Mouse (Mus musculus) embryo, embryonic 10.5 days (tissue): ENCODE data around the gene Exoc7.
"Not testable (repeated sequence)": the region's sequence is repeated elsewhere in the genome, so short reads cannot be mapped to it uniquely, and the experiment has no call there.

Experiments used
- DNase-seq: peaks from one replicate; pipeline ENCODE4 v3.0.0-alpha.2; 2015; ENCODE audit warnings: low spot score

Gene Exoc7

DNA sequence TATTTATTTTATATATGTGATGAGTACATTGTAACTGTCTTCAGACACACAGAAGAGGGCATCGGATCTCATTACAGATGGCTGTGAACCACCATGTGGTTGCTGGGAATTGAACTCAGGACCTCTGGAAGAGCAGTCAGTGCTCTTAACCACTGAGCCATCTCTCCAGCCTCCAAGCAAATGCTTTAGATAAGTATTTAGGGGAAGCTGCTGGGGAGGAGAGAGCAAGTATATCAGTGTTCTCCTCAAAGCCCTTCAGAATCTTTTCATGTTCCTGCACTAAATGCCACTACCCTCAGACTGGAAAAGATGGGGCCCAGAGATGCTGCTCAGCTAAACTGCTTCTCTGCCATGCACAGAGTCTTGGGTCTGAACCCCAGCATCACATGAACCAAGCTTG, 29.8 kb downstream of the Exoc7 start:
- not testable (repeated sequence) for DNase-seq

DNA sequence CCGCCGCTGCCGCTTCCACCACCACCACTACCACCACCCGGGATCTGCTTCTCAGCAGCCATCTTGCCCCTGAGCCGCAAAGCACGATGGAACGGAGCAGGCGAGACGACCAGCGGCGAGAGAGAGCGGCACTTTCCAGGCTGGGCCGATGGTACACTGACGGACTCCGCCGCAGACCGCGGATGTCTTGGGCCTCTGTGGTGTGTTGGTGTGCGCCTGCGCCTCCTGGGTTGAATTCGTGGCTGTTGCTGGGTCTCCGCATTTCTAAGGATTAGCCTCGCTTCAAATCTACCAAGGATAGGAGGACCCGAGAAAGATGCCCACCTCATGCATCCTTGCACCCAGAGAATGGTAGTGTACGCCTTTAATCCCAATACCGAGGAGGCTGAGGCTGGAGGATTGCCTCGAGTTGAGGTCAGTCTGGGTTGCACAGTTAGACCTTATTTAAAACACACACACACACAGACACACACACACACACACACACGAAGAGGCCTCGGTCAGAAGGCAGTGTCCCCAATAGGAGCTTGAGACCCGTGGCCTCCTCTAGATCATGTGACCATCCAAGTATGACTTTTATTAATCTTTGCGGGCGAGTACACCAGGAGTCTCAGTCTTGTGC, 32.9 kb downstream of the Exoc7 start, which contains the start of gene Srp68:
TSS of gene Srp68 (minus strand) at position 173 of the 622 bp plus-strand sequence.
- DNase-seq: peak; percentile 97

DNA sequence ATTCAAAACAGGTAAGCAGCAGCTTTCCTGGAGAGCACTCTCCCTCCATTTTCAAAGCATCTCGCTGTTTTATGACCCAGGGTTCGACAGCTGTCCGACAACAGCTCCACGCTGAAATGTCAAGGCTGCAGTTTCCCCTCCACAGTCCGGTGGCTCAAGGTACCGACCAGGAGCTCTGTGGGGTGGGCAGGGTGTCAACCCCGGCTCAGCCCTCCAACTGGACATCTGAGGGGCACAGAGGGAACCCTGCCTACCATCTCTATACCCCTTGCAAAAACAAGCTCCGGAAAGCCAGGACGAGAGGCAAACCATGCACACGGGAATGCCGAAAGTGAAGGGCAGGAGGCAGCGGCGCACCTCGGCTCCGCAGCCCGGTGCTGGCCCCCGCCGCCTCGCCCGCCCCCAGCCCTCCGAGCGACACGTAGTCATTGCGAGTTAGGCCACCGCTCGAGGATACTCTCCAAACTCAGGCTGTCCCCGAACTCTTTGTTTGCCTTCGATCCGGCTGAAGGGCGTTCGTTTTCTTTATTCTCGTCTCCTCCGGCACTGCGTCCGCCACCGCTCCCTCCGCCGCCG, 33.5 kb downstream of the Exoc7 start:
- peak; percentile 10 for DNase-seq

DNA sequence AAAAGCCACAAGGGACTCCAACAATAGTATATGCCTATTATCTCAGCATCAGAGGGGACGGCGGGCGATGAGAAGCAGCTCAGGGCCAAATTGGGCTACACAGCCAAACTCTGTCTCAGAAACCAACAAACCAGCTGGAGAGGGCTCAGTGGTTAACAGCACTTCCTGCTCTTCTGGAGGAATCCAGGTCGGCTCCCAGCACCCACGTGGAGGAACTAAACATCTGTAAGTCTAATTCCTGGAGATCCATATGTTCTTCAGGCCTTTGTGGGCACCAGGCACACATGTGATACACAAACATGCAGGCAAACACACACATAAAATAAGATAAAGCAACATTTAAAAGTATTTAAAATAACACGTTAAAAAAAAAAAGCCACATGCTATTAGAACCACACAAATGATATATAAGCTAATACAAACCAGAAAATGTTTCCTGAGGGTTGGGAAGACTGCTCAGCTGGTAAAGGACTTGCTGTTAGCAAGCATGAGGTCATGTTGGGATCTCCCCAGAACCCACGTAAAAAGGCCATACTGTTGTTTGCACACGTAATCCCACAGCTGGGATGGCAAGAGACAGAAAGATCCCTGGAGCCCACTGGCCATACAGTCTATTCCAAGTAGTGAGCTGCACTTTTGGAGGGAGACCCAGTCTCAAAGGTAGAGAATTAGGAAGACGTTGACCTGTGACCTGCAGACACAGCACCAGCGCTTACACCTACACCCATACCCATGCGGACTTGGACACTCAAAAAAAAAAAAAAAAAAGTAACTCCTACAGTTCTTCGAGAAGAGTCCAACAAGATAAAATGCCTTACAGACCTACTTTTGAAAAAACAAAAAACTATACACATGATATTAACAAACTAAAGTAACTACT, 34.2 kb downstream of the Exoc7 start:
- DNase-seq: no peak

DNA sequence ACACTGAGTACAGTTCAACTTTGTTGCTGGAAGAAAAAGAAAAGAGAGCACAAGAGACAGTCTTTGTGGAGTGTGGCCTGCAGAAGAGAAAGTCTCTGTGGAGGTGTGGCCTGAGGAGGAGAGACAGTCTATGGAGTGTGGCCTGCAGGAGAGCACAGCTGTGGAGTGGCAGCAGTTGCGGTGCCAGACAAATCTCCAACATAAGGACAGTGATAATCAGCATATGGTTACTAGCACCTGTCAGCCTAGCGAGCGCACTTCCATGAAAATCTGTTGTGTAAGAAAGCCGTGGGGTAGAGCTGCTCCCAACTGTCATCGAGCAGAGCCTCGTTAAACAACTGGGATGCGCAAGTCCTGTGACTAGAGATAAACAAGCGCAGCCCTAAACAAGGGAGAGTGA, 37.5 kb downstream of the Exoc7 start:
- no peak for DNase-seq

DNA sequence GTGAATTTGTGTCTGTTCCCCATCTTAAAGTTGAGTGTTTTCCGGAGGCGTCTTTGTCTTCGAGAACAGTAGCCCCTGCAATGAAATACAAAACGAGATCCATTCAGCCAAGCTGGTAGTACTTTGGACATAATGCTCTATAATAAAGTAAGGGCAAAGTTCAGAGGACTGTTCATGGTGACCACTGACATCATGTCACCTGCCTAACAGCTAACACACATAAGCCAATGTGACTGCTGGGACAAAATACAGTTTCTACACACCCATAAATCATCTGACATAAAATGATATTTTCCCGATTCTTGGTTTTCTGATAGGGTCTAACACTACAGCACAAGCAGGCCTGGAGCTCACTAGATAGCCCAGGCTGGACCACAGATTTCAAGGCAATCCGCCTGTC, 38.7 kb downstream of the Exoc7 start:
- no peak for DNase-seq

DNA sequence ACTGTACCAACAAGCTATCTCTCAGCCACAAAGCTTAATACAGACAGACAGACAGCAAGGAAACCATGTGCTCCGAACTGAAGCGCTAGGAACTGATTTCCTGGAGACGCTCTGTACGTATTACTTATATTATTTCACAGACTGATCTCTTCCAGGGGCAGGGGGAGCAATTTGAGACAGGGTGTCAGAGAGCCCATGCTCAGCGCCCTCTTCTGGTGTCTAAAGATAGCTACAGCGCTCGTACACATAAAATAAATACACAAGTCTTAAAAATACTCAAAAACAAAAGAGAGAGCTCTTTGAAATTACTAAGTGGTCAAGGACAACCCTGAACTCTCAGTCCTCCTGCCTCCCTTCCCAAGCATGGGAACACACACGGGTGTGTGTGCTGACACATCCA, 39.4 kb downstream of the Exoc7 start:
- DNase-seq: peak; percentile 33

DNA sequence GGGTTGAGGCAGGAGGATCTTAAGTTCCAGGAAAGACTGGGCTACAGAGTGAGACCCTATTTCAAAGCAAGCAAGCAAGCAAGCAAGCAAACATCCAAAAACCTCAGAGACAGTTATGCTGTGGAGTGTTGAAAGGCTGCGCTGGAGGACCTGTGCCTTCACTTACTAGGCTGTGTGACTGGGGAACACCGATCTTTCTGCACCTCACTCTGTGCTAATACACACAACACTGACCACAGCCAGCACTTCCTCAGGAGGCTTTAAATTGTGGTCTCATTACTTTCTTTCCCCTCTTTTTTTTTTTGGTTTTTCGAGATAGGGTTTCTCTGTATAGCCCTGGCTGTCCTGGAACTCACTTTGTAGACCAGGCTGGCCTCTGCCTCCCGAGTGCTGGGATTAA, 41.2 kb downstream of the Exoc7 start:
- DNase-seq: no peak

DNA sequence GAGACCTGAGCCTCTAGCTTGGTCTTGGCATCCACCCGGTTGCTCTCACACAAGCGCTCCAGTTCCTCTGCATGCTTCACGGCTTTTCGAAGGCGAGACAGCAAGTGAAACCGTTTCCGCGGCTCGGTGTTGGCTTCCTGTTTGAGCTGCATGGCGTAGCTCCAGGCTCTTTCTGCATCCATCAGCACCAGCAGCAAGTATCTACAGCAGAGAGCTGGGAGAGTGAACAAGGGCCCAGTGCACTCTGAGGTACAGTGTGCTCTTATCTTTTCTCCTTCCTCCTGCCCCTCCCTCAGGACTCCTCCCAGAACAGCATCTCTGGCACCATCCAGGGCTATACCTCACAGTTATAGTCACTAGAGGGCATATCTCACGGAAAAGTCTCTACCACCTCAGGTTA, 41.7 kb downstream of the Exoc7 start:
- DNase-seq: no peak

DNA sequence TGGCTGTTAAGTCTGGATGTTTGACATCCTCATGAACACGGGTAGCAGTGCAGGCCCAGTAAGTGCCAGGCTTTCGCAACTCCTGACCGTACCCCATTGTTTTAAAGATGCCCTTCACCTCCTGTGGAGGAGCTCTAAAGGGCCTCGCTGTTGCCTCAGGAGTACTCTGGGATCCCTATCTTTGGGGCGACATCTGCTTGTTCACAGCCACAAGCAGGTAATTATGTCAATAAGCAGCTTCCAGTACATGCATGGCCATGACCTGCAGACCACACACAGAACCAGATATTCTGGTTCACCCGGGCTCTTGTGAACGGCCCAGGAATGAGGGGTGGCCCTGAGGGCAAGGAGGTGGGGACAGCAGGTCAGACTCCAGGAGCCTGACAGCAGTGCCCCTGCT, 46.8 kb downstream of the Exoc7 start:
- DNase-seq: no peak

DNA sequence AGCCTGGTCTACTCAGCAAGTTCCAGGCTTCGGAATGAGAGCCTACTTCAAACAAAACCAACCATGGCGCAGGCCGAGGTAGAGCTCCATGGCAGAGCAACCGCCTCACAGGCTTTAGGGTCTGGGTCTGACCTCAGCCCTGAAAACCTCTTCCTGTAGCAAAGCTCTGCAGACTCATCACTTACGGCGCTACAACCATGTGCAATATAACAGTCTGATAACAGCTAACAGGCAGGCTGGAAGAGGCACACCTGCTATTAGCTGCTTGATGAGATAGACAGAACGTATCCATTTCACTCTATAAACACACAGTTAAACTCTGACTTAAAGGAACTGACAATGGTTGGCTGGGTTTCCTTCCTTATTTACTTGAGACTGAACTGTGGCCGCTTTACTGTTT, 47.6 kb downstream of the Exoc7 start:
- no peak for DNase-seq

DNA sequence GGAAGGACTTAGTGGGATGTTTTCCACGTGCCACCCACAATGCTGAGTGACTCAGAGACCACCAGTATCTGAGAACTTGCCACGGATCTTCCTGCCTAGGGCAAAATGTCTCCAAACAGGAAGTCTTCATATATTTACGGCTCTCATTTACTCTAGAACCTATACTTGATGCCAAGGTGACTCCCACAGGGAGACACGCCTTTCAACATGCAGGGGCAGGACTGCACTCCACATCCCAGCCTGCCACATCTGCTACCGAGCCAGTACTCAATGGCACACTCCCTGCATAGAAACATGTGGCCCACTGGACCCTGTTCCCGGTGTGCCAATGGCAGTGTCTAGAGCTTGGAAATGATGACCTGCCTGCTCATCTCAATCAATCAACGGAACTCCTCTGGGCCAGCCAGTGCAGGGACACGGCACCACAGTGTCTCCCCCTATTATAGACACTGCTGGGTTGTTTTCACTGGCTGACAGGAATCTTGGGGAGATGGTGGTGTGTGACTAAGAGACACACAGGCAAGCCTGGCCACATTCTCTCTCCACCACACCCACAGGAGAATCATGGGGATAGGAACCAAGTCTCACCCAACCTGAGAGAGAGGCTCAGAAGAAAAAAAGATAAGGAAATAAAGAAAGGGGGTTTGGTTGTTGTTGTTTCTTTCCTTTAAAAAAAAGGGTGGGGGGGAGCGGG, 50.9 kb downstream of the Exoc7 start:
- DNase-seq: no peak

DNA sequence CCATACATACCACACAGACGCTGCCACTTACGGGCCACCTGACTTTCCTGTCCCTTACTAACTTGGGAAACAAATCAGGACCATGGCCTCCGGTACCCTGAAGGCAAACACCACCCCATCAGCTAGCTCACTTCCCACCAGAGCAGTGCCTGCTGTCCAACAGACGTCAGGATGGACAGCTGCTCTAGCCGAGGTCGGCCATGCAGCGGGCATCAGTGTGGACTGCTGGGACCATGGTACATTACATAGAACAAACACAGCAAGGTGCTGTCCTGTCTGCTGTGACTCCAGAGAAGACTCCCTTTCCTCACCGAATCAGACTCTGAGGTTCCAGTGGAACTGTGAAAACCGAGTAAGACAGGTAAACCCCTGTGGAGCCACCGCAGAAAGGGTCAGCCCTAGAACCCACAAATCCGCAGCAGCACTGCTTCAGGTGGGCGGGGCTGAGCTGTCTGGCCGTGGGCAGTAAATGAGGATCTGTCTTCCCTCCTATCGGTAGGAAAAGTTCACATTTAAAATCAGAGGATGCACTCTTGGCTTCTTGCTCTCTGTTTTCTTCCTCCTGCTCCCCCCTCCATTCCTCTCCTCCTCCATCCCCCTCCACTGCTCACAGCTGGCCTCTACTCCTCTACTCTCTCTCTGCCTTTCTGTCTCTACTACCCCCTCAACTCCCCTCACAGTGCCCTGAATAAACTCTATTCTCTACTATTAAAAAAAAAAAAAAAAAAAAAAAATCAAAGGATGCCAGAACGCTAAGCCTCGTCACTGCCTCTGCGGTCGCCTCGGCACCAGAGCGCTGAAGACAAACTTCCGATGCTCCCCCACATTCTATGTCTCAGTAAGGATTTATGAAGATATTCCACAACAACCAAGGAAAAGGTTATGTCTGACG, 51.7 kb downstream of the Exoc7 start:
- no peak for DNase-seq

DNA sequence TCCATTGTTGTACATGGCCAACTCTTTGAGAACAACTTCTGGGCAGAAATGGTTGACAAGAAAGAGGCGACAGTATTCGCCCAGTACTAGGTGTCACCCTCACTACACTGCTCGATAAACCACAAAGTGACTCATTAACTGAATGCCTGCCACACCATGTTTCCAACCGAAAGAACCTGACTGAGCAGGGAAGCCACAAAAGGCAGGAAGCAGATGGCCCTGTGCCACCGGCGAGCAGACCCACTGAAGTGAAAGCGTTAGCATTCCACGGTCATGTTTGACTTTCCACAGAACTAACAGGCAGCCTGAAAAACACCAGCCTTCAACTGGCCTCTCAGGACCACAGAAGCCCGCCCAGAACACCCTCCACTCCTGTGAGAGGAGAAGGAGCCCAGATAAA, 52.4 kb downstream of the Exoc7 start:
- DNase-seq: no peak

DNA sequence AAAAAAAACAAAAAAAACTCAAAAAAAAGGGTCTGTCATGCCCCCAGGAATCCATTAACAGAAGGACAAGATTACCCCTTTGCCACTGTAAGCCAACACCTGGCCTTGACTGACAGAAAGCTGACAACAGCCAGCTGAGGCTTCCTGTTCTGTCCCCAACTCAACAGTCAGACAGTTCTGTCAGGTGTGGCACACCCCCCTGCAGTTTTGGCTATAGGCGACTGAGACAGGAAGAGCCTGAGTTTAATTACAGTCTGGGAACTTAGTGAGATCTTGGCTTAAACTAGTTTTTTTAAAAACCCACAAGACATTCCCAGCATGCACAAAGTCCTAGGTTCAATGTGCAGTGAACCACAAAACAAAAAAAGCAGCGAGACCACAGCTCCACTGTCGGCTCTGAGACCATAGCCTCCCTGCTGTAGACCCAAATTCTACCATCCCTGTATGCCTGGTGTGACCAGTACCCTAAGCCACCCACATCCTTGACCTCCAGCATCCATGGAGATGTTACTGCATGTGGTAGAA, 53.9 kb downstream of the Exoc7 start:
- DNase-seq: no peak

DNA sequence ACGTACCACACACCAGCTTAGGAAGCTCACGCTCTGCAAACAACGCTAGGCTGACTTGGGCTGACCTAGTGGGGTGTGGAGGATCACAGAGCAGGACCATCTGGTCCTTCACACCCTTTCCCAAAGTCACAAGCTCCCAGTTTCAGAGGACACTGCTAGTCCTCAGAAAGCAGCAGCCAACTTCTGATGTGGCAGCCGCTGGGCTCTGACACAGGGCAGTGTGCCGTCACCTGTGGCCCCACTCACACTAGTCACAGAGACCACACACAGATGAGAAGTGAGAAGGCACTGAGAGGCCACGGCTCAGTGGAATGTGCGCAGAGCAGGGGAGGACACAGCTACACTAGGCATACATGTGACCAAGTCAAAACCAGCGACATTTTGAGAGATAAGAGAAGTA, 56.1 kb downstream of the Exoc7 start:
- no peak for DNase-seq

DNA sequence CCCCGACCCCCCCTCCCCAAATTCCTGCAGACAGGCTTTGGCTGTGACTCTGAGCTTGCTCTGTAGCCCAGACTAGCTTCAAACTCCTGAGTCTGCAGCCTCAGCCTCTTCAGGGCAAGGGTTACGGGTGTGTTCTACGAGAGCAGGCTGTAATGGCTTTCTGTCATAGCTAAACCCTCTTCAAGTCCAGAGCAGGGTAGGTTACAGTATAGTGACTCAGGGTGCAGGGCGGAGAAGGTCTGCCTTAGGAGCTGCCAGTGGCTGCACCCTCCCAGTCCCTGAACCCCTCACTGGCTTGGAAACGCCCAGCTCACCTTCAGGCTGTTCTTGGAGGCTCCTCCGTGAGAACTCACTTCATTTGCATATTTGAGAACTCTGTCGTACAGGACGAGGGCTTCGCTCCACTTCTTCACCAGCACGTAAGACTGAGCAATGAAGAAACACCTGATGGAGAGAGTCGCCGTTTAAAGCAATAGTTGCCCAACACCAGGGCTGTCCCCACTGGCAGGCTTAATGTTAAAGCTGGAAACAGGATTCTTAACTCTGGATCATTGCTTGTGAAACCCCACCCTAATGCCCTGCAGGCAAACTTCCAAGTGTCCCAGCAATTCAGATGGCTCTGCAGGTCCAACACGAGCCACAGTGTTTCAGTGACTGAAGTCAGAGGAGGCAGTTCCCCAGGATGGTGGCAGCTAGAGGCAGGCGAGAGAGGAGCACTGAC, 59.4 kb downstream of the Exoc7 start:
- no peak for DNase-seq

DNA sequence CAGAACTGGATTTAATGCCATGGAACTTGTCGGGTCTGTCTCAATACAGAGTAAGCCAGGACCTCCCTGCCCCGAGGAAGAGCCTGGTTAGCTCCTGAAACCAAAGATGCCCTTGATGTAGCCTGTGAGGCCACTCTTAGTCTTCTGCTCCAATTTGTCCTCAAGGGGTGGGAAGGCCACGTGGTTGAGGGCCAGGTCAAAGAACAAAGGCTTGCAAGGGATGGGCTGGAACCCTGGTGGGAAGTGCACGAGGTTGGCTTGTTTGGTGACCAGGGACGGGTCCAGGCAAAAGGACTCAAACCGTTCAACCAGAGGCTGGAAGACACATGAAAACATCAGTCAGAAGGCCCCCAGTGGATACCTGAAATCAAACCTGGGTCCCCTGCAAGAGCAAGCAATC, 61.4 kb downstream of the Exoc7 start:
- no peak for DNase-seq

DNA sequence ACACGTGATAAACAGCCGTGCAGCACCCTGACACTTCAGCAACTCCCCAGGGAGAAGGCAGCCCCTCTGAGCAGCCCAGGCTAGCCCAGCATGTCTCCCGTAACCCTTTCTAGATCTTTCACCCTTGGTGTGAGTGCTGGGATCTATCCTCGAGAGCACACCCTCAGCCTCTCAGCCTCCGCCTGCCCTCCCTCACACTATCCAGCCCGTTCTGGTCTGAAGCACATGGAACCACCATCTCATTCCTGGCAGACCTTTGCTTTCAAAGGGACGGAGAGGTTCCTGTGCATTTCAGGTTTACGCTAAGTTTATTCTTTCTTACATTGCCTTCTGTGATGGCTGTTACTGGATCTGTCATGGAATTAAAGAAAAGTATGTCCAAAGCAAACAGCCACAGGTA, 62.5 kb downstream of the Exoc7 start:
- DNase-seq: no peak

DNA sequence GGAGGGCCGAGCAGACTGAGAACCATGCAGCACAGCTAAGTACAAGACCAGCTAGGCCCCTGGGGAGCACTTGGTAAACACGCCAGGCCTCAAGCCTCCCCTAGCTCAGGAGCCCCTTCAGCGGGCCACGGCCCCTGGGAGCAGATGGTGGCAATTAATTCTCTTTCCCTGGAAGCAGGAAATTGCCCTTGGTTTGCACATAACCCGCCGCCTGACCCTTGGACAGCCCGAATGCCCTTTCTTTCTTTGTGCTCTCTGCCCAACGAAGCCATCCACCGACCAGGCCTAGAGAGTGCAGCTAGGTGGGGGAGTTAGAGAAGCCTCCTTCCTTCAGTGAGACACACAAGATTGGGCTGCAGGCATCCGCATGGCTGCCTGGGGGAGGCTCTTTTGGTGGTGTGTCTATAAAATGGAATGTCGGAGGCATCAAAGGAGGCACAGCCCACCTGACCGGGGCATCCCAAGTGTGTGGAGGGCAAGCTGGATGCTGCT, 65.2 kb downstream of the Exoc7 start:
- peak; percentile 77 for DNase-seq

DNA sequence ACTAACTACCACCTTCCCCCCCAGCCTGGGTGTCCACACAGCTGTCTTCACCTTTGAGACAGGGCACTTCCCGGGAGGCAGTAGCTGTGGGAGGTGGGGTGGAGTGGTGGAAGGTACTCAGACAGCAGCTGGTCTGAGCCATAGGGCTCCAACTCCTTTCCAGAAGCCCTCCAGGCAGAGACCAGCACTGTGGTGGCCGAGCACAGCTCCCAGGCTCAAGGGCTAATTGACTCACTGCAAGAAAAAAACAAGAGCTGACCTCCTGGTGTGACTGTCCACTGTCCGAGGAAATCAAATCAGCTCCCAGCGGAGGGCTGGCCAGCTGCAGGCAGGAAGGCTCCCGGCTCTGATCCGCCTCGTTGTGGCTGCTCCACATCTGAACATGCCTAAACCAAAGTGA, 67.2 kb downstream of the Exoc7 start:
- DNase-seq: peak; percentile 59
